Mouse (Mus musculus) hindbrain, embryonic 16.5 days (tissue): ENCODE measurements around the gene Mrpl28. TPM values are rescaled to one million over a fixed set of nuclear protein-coding genes. Genes with fewer than 3 reads are reported as not detected.
"Not testable (repeated sequence)": the region's sequence is repeated elsewhere in the genome, so short reads cannot be mapped to it uniquely, and the experiment has no call there.

Experiments
- ATAC-seq: fragments of 200-750 bp; cut with Nextera tagmentation; 2 replicates; pipeline ENCODE4 v1.8.0; 2017; ENCODE audit warnings: moderate TSS enrichment, moderate library complexity
- H3K27ac ChIP-seq: fragments of 300-500 bp; sonication (generic); 2 replicates; pipeline ENCODE4 v1.5.1; 2014; ENCODE audit warnings: low read depth, mild to moderate bottlenecking, control low read depth, low read length, moderate library complexity
- H3K27me3 ChIP-seq: fragments of 300-500 bp; sonication (generic); replicated peaks from 2 replicates; pipeline ENCODE4 v1.6.1; 2014; ENCODE audit warnings: low read length; ENCODE audit not compliant: control insufficient read depth, insufficient read depth
- H3K36me3 ChIP-seq: fragments of 300-500 bp; sonication (generic); 2 replicates; pipeline ENCODE4 v1.6.1; 2014; ENCODE audit warnings: mild to moderate bottlenecking, low read length, moderate library complexity, mixed read lengths; ENCODE audit not compliant: control insufficient read depth, insufficient read depth
- H3K4me1 ChIP-seq: fragments of 300-500 bp; sonication (generic); 2 replicates; pipeline ENCODE4 v1.6.1; 2014; ENCODE audit warnings: low read depth, low read length; ENCODE audit not compliant: control insufficient read depth, insufficient read depth
- H3K4me2 ChIP-seq: fragments of 300-500 bp; sonication (generic); 2 replicates; pipeline ENCODE4 v1.6.1; 2014; ENCODE audit warnings: mild to moderate bottlenecking, low read length, control low read depth, moderate library complexity
- H3K4me3 ChIP-seq: fragments of 300-500 bp; sonication (generic); 2 replicates; pipeline ENCODE4 v1.5.1; 2014; ENCODE audit warnings: mild to moderate bottlenecking, low read length, control low read depth, moderate library complexity
- H3K9ac ChIP-seq: fragments of 300-500 bp; sonication (generic); 2 replicates; pipeline ENCODE4 v1.6.1; 2014; ENCODE audit warnings: low read depth, mild to moderate bottlenecking, control low read depth, low read length, moderate library complexity
- H3K9me3 ChIP-seq: fragments of 300-500 bp; sonication (generic); 2 replicates; pipeline ENCODE4 v1.6.1; 2014; ENCODE audit warnings: mild to moderate bottlenecking, low read length, moderate library complexity; ENCODE audit not compliant: control insufficient read depth
- WGBS: fragments of 180-500 bp; shearing (Covaris S2); extraction: QIAGEN DNeasy Blood & Tissue Kit; methylation state at CpG from one replicate; pipeline ENCODE4 v1.1.7; 2014; 5-methylcytosine and 5-hydroxymethylcytosine counted together
- polyA plus RNA-seq: library from polyadenylated mRNA; unstranded; fragments of >200 nt; fragmentation: Nextera tagmentation; extraction: Ambion mirVana; gene quantifications from 2 replicates; pipeline ENCODE4 v1.2.1, GENCODE M21; 2015

Mrpl28 gene
- polyA plus RNA-seq, 1 experiment from 2014 or later, result 195 TPM

DNA sequence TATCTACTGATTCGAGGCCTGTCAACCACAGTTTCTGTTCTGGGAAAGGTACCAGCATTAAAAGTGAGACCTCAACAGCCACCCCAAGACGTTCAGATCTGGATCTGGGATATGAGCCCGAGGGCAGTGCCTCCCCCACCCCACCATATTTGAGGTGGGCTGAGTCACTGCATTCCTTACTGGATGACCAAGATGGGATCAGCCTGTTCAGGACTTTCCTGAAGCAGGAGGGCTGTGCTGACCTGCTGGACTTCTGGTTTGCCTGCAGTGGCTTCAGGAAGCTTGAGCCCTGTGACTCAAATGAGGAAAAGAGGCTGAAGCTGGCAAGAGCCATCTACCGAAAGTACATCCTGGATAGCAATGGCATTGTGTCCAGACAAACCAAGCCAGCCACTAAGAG lies 19.5 kb downstream of the Mrpl28 start:
- H3K27ac ChIP-seq, result no peak overlapping the region
- no peak for ATAC-seq

DNA sequence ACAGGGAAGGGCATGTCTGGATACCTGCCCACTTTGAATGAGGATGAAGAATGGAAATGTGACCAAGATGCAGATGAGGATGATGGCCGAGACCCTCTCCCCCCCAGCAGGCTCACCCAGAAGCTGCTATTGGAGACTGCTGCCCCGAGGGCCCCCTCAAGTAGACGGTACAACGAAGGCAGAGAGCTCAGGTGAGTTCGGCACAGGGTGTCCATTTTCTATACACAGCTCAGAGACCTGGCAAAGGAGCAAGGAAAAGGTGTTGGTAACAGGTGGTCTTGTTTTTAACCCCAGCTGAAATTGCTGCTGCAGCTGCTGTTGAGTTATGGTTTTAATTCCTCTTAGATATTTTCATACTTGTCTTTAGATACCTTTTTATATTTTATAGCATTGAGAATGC lies 20.1 kb downstream of the Mrpl28 start:
- 94% methylated on average over 5 of the region's 5 CpGs for WGBS
- no peak for ATAC-seq
- Histone ChIP-seq H3K36me3 (peaks cover 5% of the 10 kb centered on the region), H3K9ac (no peak overlapping the region), H3K4me1 (peaks cover 16% of the 10 kb centered on the region), H3K27ac (no peak overlapping the region), H3K27me3 (no peaks in the 10 kb centered on the region), H3K4me2 (no peak overlapping the region), H3K4me3 (no peak overlapping the region), H3K9me3 (no peaks in the 10 kb centered on the region)

More for the DNA sequence above, 19.5 kb downstream of the Mrpl28 start:
- H3K36me3 ChIP-seq, result peaks cover 5% of the 10 kb centered on the region; the same call in 1 of the 2 replicates
- peaks cover 19% of the 10 kb centered on the region for H3K4me1 ChIP-seq
- no peak overlapping the region for H3K4me2 ChIP-seq
- no peaks in the 10 kb centered on the region for H3K9me3 ChIP-seq
- WGBS, result 100% methylated on average over 4 of the region's 4 CpGs
- no peaks in the 10 kb centered on the region for H3K27me3 ChIP-seq
- no peak overlapping the region for H3K4me3 ChIP-seq
- H3K9ac ChIP-seq, result no peak overlapping the region

DNA sequence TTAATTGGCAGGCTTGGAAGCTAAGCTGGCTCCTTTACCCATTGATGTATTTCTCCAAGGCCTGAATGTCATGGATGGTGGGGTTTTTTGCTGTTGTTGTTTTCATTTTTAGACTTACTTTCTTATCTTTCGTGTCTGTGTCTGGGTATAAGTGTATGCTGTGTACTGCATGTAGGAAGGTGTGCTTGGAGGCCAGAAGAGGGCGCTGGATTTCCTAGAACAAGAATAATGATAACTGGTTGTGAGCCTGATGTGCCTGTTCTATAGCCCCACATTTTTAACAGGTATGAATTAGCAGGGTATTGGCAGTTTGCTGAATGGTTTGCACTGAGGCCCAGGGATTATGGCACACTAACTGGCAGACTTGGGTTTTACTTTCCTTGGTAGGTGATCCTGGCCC lies 25.8 kb downstream of the Mrpl28 start:
- H3K9me3 ChIP-seq, result no peaks in the 10 kb centered on the region
- H3K27me3 ChIP-seq, result no peaks in the 10 kb centered on the region
- ATAC-seq, result no peak
- H3K4me2 ChIP-seq, result no peak overlapping the region
- H3K27ac ChIP-seq, result no peak overlapping the region
- H3K4me1 ChIP-seq, result no peaks in the 10 kb centered on the region
- H3K36me3 ChIP-seq, result peaks cover 10% of the 10 kb centered on the region
- no peak overlapping the region for H3K4me3 ChIP-seq
- WGBS, result 80% methylated on average over 2 of the region's 2 CpGs
- H3K9ac ChIP-seq, result no peak overlapping the region

DNA sequence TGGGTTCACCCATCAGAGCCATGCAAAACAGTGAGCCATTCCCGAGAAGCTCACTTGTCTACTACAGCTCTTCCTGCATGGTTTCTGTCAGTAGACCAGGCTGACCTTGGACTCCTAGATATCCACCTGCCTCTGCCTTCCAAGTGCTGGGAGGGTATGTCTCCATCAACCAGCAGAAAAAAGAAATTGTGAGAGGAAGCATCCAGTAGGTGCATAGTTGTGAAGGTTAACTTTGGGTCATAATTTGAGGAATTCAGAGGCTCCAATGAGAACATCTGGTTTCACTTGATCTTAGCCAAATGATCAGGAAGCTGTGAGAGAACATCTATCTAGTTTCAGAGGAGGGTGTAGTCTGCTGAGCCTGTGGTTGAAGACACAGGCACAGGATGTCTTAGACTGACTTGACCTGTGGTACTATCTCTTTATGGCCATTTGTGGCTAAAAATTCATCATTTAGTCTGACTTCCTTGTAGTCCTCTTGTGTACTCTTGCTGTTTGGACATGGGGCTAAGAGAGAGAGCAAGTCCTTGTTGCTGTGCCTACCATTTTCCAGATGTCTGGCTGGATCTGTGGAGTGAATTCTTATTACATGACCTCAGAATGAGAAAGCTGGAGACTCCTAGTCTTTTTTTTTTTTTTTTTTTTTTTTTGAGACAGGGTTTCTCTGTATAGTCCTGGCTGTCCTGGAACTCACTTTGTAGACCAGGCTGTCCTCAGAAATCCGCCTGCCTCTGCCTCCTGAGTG lies 28.8 kb downstream of the Mrpl28 start:
- peaks cover 4% of the 10 kb centered on the region for H3K36me3 ChIP-seq
- H3K27ac ChIP-seq, result no peak overlapping the region
- H3K9ac ChIP-seq, result no peak overlapping the region
- no peaks in the 10 kb centered on the region for H3K27me3 ChIP-seq
- no peaks in the 10 kb centered on the region for H3K9me3 ChIP-seq
- H3K4me1 ChIP-seq, result no peaks in the 10 kb centered on the region
- 100% methylated on average over 2 of the region's 2 CpGs for WGBS
- H3K4me3 ChIP-seq, result no peak overlapping the region
- H3K4me2 ChIP-seq, result no peak overlapping the region
- ATAC-seq, result no peak

DNA sequence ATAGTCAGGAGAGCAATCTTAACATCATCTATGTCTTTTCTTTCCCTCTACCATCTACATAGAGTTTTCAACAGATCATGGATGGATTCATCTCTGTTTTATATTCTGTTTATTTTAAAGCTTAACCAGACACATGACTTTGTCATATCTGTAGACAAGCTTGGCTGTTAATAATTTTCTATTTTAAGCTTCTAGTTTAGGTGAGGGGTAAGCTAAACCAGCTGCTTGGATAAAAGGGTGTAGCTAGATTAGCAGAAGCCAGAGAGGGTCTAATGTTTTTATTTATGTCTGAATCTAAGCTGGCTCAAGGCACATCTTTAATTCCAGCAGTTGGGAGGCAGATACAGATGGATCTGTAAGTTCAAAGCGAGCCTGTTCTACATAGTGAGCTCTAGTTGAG lies 39.4 kb downstream of the Mrpl28 start:
- 100% methylated on average over 1 of the region's 1 CpGs for WGBS
- no peak overlapping the region for H3K9ac ChIP-seq

DNA sequence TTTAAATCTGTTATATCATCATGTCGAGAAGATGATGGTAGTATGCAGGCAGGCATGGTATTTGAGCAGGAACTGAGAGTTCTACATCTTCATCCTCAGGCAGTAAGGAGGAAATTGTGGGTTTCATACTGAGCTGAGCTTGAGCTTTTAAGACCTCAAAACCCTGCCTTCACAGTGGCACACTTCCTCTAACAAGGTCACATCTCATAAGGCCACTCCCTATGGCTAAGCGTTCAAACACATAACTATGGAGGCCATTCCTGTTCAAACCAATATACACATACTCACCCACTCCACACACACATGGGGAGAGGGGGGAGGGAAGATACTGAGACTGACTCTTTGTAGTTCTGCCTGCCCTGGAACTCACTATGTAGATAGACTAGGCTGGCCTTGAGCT lies 44.7 kb downstream of the Mrpl28 start:
- Histone ChIP-seq H3K27ac (no peak overlapping the region), H3K4me2 (no peak overlapping the region), H3K4me1 (no peaks in the 10 kb centered on the region), H3K36me3 (no peaks in the 10 kb centered on the region), H3K4me3 (no peak overlapping the region), H3K9me3 (no peaks in the 10 kb centered on the region), H3K9ac (no peak overlapping the region), H3K27me3 (no peaks in the 10 kb centered on the region)
- no peak for ATAC-seq
- WGBS, result 95% methylated on average over 2 of the region's 2 CpGs

More for the DNA sequence above, 39.4 kb downstream of the Mrpl28 start:
- Histone ChIP-seq H3K4me2 (no peak overlapping the region), H3K36me3 (no peaks in the 10 kb centered on the region), H3K4me1 (no peaks in the 10 kb centered on the region), H3K27ac (no peak overlapping the region), H3K27me3 (no peaks in the 10 kb centered on the region), H3K9me3 (no peaks in the 10 kb centered on the region), H3K4me3 (no peak overlapping the region)
- no peak for ATAC-seq

DNA sequence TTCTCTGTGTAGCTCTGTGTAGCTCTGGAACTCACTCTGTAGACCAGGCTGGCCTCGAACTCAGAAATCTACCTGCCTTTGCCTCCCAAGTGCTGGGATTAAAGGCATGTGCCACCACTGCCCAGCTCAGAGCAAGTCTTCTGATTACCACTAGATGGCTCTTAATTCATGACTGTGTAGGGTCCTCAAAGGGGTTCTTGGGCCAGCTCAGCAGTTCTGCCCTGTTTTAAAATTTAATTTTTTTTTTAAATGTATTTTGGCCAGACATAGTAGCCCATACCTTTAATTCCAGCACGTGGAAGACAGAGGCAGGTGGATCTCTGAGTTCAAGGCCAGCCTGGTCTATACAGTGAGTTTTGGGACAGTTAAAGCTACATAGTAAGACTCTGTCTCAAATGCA lies 51.9 kb downstream of the Mrpl28 start:
- not testable (repeated sequence) for H3K27me3 ChIP-seq, H3K4me1 ChIP-seq, ATAC-seq, H3K4me2 ChIP-seq, H3K9me3 ChIP-seq, H3K4me3 ChIP-seq, H3K9ac ChIP-seq, H3K36me3 ChIP-seq, H3K27ac ChIP-seq
- WGBS, result 92% methylated on average over 2 of the region's 2 CpGs

Other genes starting within 250 kb of the Mrpl28 start
- gene Mettl26, start 248.4 kb upstream of the Mrpl28 start, polyA plus RNA-seq, result 63.4 and 67.5 TPM in 2 replicates
- gene Wfikkn1, start 242.6 kb upstream of the Mrpl28 start, polyA plus RNA-seq, result 0.34 and 0.51 TPM in 2 replicates
- gene Rab40c, start 203.8 kb upstream of the Mrpl28 start, polyA plus RNA-seq, result 49.5 and 50.8 TPM in 2 replicates
- 83.1 and 90.5 TPM in 2 replicates for gene Pigq, start 178.6 kb upstream of the Mrpl28 start, polyA plus RNA-seq
- 0.19 and 0.52 TPM in 2 replicates for gene Nhlrc4, start 178.5 kb upstream of the Mrpl28 start, polyA plus RNA-seq
- 3.9 and 4.7 TPM in 2 replicates for gene A930017K11Rik, start 170.9 kb upstream of the Mrpl28 start, polyA plus RNA-seq
- 20.6 and 25.5 TPM in 2 replicates for gene Capn15, start 137.7 kb upstream of the Mrpl28 start, polyA plus RNA-seq
- 12.8 and 23.0 TPM in 2 replicates for gene Rab11fip3, start 53.9 kb upstream of the Mrpl28 start, polyA plus RNA-seq
- 45.6 and 45.7 TPM in 2 replicates for gene Decr2, start 33.2 kb upstream of the Mrpl28 start, polyA plus RNA-seq
- 22.9 and 23.2 TPM in 2 replicates for gene Nme4, start 27.9 kb upstream of the Mrpl28 start, polyA plus RNA-seq
- gene Tmem8, start 10.2 kb upstream of the Mrpl28 start, polyA plus RNA-seq, result 4.0 and 4.2 TPM in 2 replicates
- 6.2 and 7.1 TPM in 2 replicates for gene Axin1, start 15.2 kb downstream of the Mrpl28 start, polyA plus RNA-seq
- gene Pdia2, start 75.6 kb downstream of the Mrpl28 start, polyA plus RNA-seq, result 0.14 TPM in 1 of 2 replicates, not detected in the other
- 23.8 and 24.3 TPM in 2 replicates for gene Rgs11, start 79.5 kb downstream of the Mrpl28 start, polyA plus RNA-seq
- 215 and 262 TPM in 2 replicates for gene Arhgdig, start 84.3 kb downstream of the Mrpl28 start, polyA plus RNA-seq
- 35.9 and 39.5 TPM in 2 replicates for gene Fam234a, start 120.7 kb downstream of the Mrpl28 start, polyA plus RNA-seq
- 87.0 and 99.9 TPM in 2 replicates for gene Luc7l, start 129.4 kb downstream of the Mrpl28 start, polyA plus RNA-seq